Mouse (Mus musculus) heart, embryonic 15.5 days (tissue): ENCODE measurements around the gene Tmem119. TPM values are rescaled to one million over a fixed set of nuclear protein-coding genes. Genes with fewer than 3 reads are reported as not detected.

ENCODE experiments used
- ATAC-seq: fragments of 200-750 bp; cut with Nextera tagmentation; replicated peaks from 2 replicates; pipeline ENCODE4 v1.8.0; 2017; ENCODE audit warnings: low read depth, moderate TSS enrichment; ENCODE audit not compliant: insufficient number of reproducible peaks, insufficient read depth, low FRiP score
- H3K27ac ChIP-seq: fragments of 300-500 bp; sonication (generic); 2 replicates; pipeline ENCODE4 v1.5.1; 2015; ENCODE audit warnings: mild to moderate bottlenecking, inconsistent platforms
- H3K27me3 ChIP-seq: fragments of 300-500 bp; sonication (generic); 2 replicates; pipeline ENCODE4 v1.6.1; 2015; ENCODE audit warnings: inconsistent platforms
- H3K36me3 ChIP-seq: fragments of 300-500 bp; sonication (generic); 2 replicates; pipeline ENCODE4 v1.6.1; 2015; ENCODE audit warnings: mild to moderate bottlenecking, inconsistent platforms
- H3K4me1 ChIP-seq: fragments of 300-500 bp; sonication (generic); replicated peaks from 2 replicates; pipeline ENCODE4 v1.6.1; 2015; ENCODE audit warnings: inconsistent platforms
- H3K4me2 ChIP-seq: fragments of 300-500 bp; sonication (generic); 2 replicates; pipeline ENCODE4 v1.6.1; 2015; ENCODE audit warnings: inconsistent platforms, mild to moderate bottlenecking, moderate library complexity
- H3K4me3 ChIP-seq: fragments of 300-500 bp; sonication (generic); 2 replicates; pipeline ENCODE4 v1.5.1; 2015; ENCODE audit warnings: mild to moderate bottlenecking, inconsistent platforms
- H3K9ac ChIP-seq: fragments of 300-500 bp; sonication (generic); 2 replicates; pipeline ENCODE4 v1.6.1; 2015; ENCODE audit warnings: mild to moderate bottlenecking, inconsistent platforms
- H3K9me3 ChIP-seq: fragments of 300-500 bp; sonication (generic); replicated peaks from 2 replicates; pipeline ENCODE4 v1.6.1; 2016; ENCODE audit warnings: inconsistent platforms
- WGBS: fragments of 180-500 bp; shearing (Covaris S2); methylation state at CpG from one replicate; pipeline ENCODE4 v1.1.7; 2015; ENCODE audit warnings: mixed read lengths; 5-methylcytosine and 5-hydroxymethylcytosine counted together
- polyA plus RNA-seq: library from polyadenylated mRNA; unstranded; fragments of >200 nt; fragmentation: Nextera tagmentation; extraction: Ambion mirVana; gene quantifications from 2 replicates; pipeline ENCODE4 v1.2.1, GENCODE M21; 2015

Gene Tmem119
- polyA plus RNA-seq, 1 experiment from 2014 or later, result 23.6 TPM

GRCm38 (mm10) chr5:113755347-113756030, 44.8 kb downstream of the Tmem119 start:
- H3K27me3 ChIP-seq, result no peaks in the 10 kb centered on the region
- no peak for ATAC-seq
- no peaks in the 10 kb centered on the region for H3K4me1 ChIP-seq
- no peak overlapping the region for H3K27ac ChIP-seq
- H3K4me3 ChIP-seq, result no peak overlapping the region
- no peak overlapping the region for H3K4me2 ChIP-seq
- 86% methylated on average over 15 of the region's 15 CpGs for WGBS
- no peak overlapping the region for H3K9ac ChIP-seq
- H3K9me3 ChIP-seq, result no peaks in the 10 kb centered on the region
- H3K36me3 ChIP-seq, result peaks cover 95% of the 10 kb centered on the region

DNA sequence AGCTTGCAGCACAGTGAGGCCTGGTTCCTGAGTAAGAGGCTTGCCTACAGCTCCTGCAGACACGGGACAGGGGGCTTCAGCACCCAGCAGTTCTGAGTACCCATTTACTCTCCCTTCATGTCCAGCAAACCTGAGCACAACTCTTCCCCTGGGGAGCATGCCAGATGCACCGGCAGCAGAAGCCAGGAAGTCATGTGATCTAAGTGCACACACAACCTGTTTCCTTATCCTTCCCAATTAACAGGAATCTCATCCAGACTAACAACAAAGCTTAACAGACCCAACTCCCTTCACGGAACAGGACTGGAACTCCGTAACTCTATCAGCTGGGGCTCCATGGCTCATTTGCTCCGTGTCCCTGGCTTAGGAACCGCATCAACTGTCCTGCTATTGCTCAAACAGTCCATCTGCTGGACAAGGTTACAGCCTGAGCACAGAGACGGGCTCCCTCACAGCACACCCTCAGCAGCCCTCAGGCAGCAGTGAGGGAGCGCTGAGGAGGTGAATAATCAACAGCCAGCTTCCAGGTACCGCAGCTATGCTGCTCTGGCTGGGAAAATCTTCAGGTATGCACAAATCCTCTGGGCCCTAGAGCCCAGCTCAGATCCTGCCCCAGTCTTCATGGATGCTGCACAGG, 48.7 kb downstream of the Tmem119 start:
- Histone ChIP-seq H3K27me3 (no peaks in the 10 kb centered on the region), H3K9me3 (no peaks in the 10 kb centered on the region), H3K36me3 (peaks cover 98% of the 10 kb centered on the region), H3K4me3 (no peak overlapping the region), H3K4me2 (no peak overlapping the region), H3K27ac (no peak overlapping the region), H3K4me1 (no peaks in the 10 kb centered on the region), H3K9ac (no peak overlapping the region)
- no peak for ATAC-seq
- 81% methylated on average over 9 of the region's 9 CpGs for WGBS

- no peak overlapping the region for H3K9ac ChIP-seq
- no peaks in the 10 kb centered on the region for H3K9me3 ChIP-seq
- WGBS, result 93% methylated on average over 13 of the region's 13 CpGs
- H3K4me3 ChIP-seq, result no peak overlapping the region
- H3K27ac ChIP-seq, result no peak overlapping the region
- no peak overlapping the region for H3K4me2 ChIP-seq
- peaks cover 99% of the 10 kb centered on the region for H3K36me3 ChIP-seq
- H3K4me1 ChIP-seq, result no peaks in the 10 kb centered on the region
- no peak for ATAC-seq
- no peaks in the 10 kb centered on the region for H3K27me3 ChIP-seq
Measured at GRCm38 (mm10) chr5:113748556-113749331, 51.6 kb downstream of the Tmem119 start.

- H3K9ac ChIP-seq, result no peak overlapping the region
- H3K9me3 ChIP-seq, result no peaks in the 10 kb centered on the region
- H3K27me3 ChIP-seq, result no peaks in the 10 kb centered on the region
- no peak overlapping the region for H3K4me3 ChIP-seq
- H3K4me2 ChIP-seq, result no peak overlapping the region
- H3K27ac ChIP-seq, result no peak overlapping the region
- H3K4me1 ChIP-seq, result no peaks in the 10 kb centered on the region
- H3K36me3 ChIP-seq, result peaks cover 99% of the 10 kb centered on the region
- WGBS, result 88% methylated on average over 5 of the region's 5 CpGs
- ATAC-seq, result no peak
Measured at GRCm38 (mm10) chr5:113747629-113748028, 52.7 kb downstream of the Tmem119 start.

Other genes starting within 250 kb of the Tmem119 start
- gene Cmklr1, start 150.1 kb downstream of the Tmem119 start, polyA plus RNA-seq, result 4.4 and 5.0 TPM in 2 replicates
- not detected in 2 replicates for gene 1700069L16Rik, start 75.7 kb downstream of the Tmem119 start, polyA plus RNA-seq
- gene Ficd, start 64.7 kb downstream of the Tmem119 start, polyA plus RNA-seq, result 4.9 and 6.2 TPM in 2 replicates
- gene Sart3, start 28.0 kb downstream of the Tmem119 start, polyA plus RNA-seq, result 30.8 and 39.8 TPM in 2 replicates
- 112 and 124 TPM in 2 replicates for gene Iscu, start 27.8 kb downstream of the Tmem119 start, polyA plus RNA-seq
- 2.7 and 18.4 TPM in 2 replicates for gene Selplg, start 32.1 kb upstream of the Tmem119 start, polyA plus RNA-seq
- 72.7 and 95.4 TPM in 2 replicates for gene Coro1c, start 108.2 kb upstream of the Tmem119 start, polyA plus RNA-seq
- gene Ssh1, start 193.4 kb upstream of the Tmem119 start, polyA plus RNA-seq, result 9.0 and 11.7 TPM in 2 replicates
- gene Dao, start 203.2 kb upstream of the Tmem119 start, polyA plus RNA-seq, result not detected in 2 replicates